Mouse (Mus musculus): Measurements from ENCODE around the gene Ggct.
A peak's percentile ranks its signal among the peaks of the same experiment; 100 is the strongest.

Ggct gene

GRCm38 (mm10) chr6:54946241-54946953 lies 46.4 kb downstream of the Ggct start:
- no peak for DNase-seq

- DNase-seq: no peak
These were observed 48.2 kb downstream of the Ggct start for GRCm38 (mm10) chr6:54944551-54944950.

GRCm38 (mm10) chr6:54943753-54944152 lies 49.0 kb downstream of the Ggct start:
- DNase-seq: no peak

- no peak for DNase-seq
These were observed 49.5 kb downstream of the Ggct start for GRCm38 (mm10) chr6:54943292-54943691.

GRCm38 (mm10) chr6:54941149-54941548 lies 51.6 kb downstream of the Ggct start:
- no peak for DNase-seq

GRCm38 (mm10) chr6:54940126-54940525 lies 52.6 kb downstream of the Ggct start:
- peak; percentile 40 for DNase-seq

GRCm38 (mm10) chr6:54939631-54940030 lies 53.1 kb downstream of the Ggct start:
- peak; percentile 60 for DNase-seq

GRCm38 (mm10) chr6:54936496-54936895 lies 56.3 kb downstream of the Ggct start:
- no peak for DNase-seq

- DNase-seq: no peak
These were observed 57.8 kb downstream of the Ggct start for GRCm38 (mm10) chr6:54934930-54935329.

- DNase-seq: no peak
These were observed 58.4 kb downstream of the Ggct start for GRCm38 (mm10) chr6:54934313-54934712.

GRCm38 (mm10) chr6:54933866-54934265 lies 58.9 kb downstream of the Ggct start:
- peak; percentile 53 for DNase-seq

- no peak for DNase-seq
These were observed 59.5 kb downstream of the Ggct start for GRCm38 (mm10) chr6:54933216-54933615.

All from lung, postnatal 10 days (tissue).